Mouse (Mus musculus) c-Kit-negative CD71-positive TER-119-positive erythroid progenitor cells, embryonic 14.5 days (primary cell): ENCODE results near the gene Gpsm3.
"Not testable (repeated sequence)": the region's sequence is repeated elsewhere in the genome, so short reads cannot be mapped to it uniquely, and the experiment has no call there.

ENCODE experiments used
- DNase-seq: peaks from one replicate; pipeline ENCODE4 v3.0.0-alpha.2; 2013; ENCODE audit warnings: low read depth, low spot score

Gene Gpsm3

DNA sequence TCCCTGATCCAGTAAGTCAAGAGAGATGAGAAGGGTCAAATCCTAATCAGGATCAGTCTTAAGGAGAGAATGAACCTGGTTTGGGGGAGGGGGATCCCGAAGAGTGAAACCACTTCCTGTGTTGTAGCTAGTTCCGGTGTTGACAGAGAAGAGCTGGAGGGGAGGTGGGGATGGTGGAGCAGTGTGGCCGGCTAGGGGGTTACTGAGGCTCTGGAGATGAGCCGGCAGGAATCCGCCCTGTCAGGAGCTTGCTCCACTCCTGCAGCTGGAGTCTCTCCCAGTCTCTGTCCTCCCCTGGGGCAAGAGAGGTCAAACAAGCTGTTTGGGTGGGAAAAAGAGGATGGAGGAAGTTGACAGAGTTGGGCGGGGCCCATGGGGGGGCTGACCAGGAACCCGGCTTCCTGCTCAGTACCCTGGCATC is at the start of gene Gpsm3:
Gene Gpsm3, plus strand, starts transcription at position 126 of the 421 bp plus-strand sequence.
- DNase-seq = no peak

DNA sequence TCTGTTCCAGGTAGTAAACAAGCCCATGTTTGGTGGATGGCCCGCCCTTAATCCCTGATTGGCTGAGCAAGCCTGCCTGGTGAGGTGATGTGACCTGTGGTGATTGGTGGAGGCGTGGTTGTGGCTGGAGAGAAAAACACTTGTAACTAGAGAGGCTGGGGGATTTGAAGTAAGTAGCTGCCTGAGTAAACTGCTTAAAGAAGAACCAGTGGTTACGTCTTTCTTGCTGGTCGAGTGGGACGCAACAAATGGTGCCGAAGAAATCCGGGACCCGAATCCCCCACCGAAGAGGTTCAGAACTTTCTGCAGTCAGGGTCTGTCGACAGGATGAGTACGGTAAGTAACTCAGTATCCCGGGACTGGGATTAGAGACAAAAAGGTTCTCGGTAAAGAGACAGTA is 46.0 kb upstream of the Gpsm3 start:
- DNase-seq = not testable (repeated sequence)

DNA sequence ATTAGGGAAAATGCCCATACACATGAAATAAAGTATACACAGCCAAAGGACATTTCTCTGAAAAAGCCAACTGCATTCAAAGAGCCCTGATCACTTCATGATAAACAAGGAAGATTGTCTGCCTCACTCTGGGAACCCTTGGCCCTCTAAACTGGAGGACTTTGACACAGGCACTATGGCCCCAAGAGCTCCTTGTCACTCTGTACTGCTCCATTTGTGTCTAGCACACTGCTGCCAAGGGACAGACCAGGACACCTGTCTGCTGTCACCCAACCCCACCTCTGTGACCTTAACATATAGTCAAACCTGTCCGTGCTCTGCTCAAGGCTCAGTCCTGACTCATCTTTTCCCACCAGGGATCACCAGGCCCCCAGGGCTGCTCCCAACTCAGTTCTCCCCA is 42.8 kb upstream of the Gpsm3 start:
- DNase-seq = no peak

DNA sequence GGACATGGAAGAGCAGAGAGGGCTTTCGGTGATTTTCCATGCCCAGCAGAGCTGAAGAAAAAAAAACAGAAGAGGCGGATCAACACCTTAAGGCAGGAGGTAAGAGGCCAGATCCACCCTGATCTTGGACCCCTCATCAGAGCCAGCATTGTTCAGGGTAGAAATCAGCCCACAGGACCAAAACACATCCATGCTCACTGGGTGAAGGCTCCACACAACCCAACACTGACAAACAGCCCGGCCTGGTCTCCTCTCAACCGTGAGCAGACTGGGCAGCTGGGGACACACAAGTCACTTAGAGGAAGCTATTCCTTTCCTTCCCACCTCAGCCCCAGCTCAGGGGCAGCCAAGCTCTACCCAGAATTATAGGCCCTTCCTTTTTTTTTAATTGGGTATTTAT is 42.0 kb upstream of the Gpsm3 start:
- no peak for DNase-seq

DNA sequence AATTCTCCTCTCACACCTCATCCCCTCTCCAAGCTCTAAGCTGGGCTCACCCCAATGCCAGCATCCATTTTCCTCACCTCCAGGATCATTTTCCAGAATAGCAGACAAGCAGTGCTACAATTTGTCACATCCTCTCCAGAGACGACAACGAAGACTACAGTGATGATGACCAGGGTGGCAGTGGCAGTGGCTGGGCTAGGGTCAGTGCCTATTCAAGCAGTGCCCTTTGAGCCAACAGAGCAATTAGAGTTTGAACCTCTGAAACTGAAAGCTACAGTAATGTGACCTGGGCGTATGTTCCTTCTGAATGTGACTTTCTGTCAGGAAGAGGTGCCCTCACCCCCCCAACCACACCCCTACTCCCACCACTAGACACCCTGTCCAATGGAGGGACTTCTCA is 40.5 kb upstream of the Gpsm3 start:
- DNase-seq = no peak

DNA sequence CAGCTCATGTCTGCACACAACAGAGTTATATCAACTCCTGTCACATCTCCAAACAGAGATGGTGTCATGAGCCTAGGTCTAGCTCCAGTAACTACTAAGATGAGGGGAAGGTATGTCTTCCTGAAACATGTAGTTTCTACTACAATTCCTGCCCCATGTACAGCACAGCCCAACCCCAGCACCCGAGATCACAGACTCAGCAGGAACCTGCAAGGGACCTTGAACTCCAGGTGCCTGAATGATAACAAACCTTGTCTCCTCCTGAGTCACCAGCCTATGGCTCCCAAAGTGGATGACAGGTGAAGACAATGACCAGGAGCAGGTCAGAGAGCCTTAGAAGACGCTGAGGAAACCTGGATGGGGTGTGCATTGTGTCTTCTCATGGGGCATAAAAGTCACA is 39.8 kb upstream of the Gpsm3 start:
- DNase-seq = no peak

DNA sequence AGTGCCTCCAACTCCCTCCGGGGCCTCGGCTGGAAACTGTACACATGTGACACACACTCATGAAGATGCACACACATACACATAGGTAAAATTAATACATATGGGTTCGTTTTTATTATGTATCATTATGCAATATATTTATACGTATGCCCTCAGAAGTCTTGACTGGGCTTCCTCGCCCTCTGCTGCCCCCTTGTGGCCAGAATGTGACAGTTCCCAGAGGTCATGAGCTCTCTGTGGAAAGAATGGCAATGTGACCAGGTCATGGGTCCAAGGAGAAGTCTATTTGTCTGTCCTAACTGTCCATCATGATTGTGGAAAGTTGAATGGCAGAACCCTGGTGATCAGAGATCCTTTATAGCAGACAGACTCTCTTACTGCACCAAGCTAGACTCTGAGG is 34.1 kb upstream of the Gpsm3 start:
- peak; percentile 48 for DNase-seq

DNA sequence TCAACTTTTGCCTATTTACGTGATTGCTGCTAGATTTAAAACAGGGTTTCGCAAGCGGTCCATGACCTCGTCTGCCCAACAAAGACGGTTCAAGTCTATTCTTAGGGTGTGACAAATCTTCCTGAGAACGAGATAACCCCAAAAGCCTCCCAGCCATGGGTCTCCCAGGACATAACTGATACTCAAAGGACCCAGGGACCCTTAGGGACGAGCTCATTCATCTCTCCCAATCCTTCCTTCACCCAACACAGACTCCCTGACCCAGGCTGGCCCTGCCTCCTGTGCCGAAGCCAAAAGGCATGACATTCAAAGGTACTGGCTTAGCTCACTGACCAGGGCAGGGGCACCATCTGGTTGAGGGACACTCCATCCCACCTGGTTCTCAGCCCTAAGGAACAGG is 33.2 kb upstream of the Gpsm3 start:
- no peak for DNase-seq

DNA sequence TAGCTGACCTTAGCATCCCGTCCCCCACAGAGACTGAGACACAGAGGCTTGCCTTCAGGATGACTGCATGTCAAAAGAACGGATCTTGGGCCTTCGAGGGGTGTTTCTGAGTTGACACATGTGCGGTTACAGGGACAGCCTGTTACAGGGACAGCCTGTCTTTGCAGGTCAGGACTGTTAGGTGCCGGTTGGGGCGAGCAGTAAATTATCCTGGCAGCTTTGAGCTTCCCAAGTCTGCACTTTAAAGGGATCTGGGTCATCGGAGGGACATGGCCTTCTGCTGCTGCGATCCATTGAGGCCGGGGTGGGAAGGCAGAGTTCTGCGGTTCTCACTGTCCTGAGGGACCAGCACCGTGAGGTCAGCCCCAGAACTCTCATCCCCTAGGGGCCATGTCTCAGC is 32.2 kb upstream of the Gpsm3 start:
- no peak for DNase-seq

DNA sequence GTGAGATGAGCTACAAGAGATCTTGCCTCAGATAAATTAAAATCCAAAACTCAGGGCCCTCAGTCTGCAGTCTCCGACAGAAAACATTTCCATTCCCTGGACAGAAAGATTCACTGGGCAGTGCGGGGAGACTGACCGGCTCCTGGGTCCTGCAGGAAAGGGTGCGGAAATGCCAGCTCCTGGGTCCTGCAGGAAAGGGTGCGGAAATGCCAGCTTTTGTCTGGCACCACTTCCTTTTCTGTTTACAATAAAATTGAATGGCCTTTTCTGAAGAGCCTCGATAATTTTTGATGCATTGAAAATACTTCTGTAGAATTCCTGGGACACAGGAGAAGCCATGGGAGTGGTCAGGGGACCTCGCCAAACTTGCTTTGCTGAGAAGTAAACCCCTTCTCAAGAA is 30.5 kb upstream of the Gpsm3 start:
- no peak for DNase-seq

DNA sequence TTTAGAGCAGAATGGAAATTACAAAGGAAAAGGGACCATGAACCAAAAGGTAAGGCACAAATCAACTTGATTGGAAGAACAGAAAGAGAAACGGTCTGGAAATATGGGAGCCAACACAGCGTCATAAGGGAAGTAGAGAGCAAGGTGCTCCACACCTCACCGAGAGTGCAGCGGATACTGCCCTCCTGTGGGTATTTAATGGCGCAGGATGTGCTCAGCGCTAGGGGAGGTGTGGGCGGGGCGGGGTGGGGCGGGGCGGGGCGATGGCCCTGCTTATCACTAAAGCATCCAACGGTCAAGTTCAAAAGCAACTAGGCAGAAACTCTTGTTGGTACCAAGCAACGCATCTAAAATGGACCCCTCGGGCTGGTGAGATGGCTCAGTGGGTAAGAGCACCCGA is 29.7 kb upstream of the Gpsm3 start:
- no peak for DNase-seq

DNA sequence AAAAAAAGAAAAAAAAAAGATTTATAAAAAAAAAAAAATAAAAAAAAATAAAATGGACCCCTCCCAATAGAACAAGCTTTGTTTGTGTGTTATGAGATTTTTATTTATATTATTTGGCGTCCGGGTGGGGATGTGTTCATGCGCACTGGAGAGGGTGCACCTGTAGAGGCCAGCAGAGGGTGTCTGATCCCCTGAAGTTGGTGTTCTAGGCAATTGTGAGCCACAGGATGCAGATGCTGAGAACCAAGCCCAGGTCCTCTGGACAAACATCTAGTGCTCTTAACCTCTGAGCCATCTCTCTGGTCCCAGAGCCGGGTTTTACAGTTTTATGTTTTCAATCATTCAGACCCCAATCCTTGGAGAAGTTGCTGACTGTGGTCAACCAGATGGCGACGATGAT is 29.2 kb upstream of the Gpsm3 start:
- DNase-seq = no peak

DNA sequence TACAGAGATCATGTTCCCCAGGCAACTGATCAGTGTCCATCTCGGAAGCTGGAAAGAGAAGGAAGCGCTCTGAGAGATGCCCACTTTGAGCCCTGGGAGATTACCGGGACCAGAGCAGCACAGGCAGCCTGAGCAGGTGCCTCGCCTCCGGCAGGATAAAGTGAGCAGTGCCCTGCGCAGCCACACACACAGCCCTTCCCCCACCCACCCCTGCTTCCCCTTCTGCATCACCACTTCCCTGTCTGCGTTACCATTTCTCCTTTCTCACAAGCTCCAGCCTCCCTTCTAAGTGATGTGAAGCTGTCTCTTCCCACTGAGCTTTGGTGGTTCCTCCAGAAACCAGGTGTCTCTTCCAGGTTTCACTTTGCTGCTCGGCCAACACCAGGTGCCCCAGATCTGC is 28.4 kb upstream of the Gpsm3 start:
- DNase-seq = no peak

DNA sequence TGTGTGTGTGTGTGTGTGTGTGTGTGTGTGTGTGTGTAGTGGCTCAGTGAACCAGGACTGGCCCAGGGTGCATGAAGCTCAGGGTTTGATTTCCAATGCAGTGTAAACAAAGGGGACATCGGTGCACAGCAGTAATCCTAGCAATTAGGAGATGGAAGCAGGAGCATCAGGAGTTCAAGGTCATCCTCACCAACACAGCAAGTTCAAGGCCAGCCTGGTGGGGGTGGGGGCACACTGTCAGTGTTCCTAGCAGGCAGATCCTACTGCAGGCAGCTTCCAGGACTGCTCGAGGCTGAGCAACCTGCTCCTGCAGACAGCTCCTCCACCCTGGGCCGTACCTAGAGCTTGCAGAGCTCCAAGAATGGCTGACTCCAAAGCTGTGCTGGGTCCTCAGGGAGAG is 27.0 kb upstream of the Gpsm3 start:
- no peak for DNase-seq

DNA sequence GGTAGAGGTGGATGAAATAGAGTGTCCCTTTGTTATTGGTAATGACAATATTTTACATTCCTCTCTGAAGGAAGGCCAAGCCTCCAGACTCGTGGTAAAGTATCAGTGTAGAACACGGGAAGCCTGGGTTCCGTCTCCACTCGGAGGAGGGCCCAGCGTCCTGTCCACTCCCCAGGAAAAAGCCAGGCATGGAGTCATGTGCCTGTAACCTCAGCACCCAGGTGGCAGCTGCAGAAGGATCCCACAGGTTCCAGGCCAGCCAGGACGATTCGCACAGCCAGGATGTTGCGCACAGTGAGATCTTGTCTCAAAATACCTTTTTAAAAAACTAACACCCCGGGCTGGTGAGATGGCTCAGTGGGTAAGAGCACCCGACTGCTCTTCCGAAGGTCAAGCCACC is 26.3 kb upstream of the Gpsm3 start:
- DNase-seq = no peak

DNA sequence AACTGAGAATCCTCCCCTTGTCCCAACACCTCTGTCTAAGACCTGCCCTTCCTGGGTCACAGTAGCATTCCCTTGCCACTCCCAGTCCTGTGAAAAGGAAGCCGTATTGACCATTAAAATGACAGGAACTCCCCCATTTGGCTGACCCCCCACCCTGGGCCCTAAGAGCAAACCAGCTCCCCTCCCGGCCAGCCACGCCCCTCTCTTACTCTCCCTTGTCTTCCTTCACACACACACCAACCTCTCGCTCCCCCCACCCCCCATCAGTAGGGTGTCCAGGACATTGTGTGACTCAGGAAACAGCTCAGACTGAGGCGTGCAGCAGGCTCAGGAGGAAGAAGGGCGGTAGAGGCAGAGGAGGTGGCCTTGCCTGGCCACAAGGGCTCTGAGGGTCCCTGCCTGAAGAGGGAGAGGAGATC is 25.6 kb upstream of the Gpsm3 start, which contains the start of gene Notch4:
Gene Notch4, plus strand, starts transcription at position 266 of the 419 bp plus-strand sequence.
- no peak for DNase-seq

DNA sequence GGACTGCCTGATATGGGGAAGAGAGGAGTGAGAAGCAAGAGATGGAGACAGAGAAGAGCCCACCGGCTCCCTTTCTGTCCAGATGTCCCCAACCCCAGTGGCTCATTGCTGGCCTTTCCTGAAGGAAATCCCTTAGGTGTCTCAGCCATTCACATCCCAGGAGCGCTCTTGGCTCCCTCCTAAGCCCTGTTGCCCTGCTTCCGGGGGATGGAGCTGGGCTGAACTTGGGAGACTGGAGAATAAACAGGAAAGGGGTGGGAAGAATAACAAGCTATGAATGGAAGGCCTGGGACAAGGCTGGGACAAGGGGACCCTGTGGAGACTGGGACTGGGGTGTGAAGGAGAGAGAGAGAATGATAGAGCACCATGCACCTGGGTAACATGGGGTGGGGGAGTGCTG is 24.8 kb upstream of the Gpsm3 start:
- no peak for DNase-seq

DNA sequence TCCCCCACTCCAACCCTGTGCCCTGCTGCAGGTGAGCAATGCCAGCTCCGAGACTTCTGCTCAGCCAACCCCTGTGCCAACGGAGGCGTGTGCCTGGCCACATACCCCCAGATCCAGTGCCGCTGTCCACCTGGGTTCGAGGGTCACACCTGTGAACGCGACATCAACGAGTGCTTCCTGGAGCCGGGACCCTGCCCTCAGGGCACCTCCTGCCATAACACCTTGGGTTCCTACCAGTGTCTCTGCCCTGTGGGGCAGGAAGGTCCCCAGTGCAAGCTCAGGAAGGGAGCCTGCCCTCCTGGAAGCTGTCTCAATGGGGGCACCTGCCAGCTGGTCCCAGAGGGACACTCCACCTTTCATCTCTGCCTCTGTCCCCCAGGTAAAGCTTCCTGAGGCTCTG is 22.3 kb upstream of the Gpsm3 start:
- DNase-seq = no peak

DNA sequence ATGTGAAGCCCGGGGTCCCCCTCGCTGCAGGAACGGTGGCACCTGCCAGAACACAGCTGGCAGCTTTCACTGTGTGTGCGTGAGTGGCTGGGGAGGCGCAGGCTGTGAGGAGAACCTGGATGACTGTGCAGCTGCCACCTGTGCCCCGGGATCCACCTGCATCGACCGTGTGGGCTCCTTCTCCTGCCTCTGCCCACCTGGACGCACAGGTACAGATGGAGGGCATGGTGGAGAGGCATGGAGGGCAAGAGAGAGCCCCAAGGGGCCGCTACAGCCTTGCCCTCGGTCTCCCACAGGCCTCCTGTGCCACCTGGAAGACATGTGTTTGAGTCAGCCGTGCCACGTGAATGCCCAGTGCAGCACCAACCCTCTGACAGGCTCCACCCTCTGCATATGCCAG is 21.2 kb upstream of the Gpsm3 start:
- no peak for DNase-seq

DNA sequence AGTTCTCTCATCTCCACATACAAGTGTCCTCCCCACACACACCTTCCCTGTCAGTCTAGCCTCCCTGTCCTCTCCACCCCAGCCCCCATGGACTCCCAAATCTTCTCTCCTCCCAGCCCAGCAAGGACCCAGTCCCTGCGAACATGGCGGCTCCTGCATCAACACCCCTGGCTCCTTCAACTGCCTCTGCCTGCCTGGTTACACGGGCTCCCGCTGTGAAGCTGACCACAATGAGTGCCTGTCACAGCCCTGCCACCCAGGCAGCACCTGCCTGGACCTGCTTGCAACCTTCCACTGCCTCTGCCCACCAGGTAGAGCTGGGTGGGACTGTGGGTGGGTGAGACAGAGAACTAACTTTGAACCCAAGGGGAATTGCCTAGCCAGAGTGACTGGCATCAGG is 19.7 kb upstream of the Gpsm3 start:
- no peak for DNase-seq

DNA sequence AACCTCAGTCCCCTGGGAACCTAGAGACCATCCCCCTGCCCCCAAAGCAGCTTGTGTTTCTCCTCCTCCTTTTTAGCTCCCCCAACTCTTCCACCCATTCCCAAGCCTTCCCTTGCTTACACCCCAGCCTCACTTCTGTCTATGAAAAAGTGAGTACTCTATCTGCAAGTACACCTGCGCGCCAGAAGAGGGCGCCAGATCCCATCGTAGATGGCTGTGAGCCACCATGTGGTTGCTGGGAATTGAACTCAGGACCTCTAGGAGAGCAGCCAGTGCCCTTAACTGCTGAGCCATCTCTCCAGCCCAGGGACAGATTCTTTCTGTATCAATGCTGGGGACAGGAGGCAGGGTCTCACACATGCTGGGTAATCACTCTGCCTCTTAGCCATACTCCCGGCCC is 17.7 kb upstream of the Gpsm3 start:
- no peak for DNase-seq

DNA sequence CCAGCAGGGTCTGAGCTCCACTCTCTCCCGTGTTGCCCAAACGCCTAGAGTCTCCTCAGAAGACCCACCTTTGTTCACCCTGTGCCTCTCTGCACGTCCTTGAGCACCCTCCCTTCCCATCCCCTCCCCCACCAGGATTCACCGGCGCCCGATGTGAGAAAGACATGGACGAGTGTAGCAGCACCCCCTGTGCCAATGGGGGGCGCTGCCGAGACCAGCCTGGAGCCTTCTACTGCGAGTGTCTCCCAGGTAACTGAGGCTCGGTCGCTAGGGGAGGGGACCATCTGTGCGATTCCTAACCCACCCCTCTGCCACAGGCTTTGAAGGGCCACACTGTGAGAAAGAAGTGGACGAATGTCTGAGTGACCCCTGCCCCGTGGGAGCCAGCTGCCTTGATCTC is 17.2 kb upstream of the Gpsm3 start:
- no peak for DNase-seq

DNA sequence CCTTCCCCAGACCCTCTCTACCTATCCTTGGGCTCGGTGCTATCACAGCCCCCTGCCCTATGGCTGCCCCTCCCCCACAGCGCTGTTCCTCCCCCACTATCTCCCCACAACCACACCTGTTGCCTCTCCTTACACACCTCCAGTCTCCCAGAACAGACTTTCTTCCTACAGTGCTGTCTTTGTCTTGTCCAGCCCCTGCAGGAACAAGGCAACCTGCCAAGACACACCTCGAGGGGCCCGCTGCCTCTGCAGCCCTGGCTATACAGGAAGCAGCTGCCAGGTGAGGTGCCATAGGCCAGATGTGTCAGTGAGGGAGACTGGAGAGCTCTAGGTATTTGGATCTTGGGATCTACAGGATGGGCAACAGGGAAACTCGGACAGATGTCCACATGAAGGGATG is 13.0 kb upstream of the Gpsm3 start:
- DNase-seq = no peak

DNA sequence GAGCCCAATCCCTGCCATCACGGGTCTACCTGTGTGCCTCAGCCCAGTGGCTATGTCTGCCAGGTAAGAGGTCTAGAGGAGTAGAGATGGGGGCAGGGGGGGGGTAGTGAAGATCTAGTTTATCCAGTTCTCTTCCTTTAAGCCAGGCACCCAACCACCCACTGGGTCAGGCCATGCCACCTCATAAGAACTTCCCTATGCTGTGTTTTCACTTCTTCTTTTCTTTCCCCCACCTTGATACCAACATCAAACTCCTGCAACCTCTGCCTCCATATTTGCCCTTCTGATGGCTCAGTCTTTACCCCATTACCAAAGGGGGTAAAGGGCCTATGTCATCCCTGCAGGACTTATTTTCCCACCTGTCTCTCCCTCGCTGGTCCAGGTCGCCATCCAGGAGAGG is 11.5 kb upstream of the Gpsm3 start:
- DNase-seq = no peak

DNA sequence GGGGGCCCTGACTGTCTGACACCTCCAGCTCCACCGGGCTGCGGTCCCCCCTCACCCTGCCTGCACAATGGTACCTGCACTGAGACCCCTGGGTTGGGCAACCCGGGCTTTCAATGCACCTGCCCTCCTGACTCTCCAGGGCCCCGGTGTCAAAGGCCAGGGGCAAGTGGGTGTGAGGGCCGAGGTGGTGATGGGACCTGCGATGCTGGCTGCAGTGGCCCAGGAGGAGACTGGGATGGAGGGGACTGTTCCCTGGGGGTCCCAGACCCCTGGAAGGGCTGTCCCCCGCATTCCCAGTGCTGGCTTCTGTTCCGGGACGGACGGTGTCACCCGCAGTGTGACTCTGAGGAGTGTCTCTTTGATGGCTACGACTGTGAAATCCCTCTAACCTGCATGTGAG is 7.1 kb upstream of the Gpsm3 start:
- no peak for DNase-seq
